Mouse (Mus musculus): ENCODE results near the gene Cic.
"Not testable (repeated sequence)": the region's sequence is repeated elsewhere in the genome, so short reads cannot be mapped to it uniquely, and the experiment has no call there.

Cic gene

GRCm38 (mm10) chr7:25244562-25245369 is 22.7 kb upstream of the Cic start:
- DNase-seq: no peak

GRCm38 (mm10) chr7:25246079-25246758 is 21.3 kb upstream of the Cic start:
- DNase-seq: peak; percentile 68

- DNase-seq: no peak
Observed at GRCm38 (mm10) chr7:25246759-25247137, 20.8 kb upstream of the Cic start.

GRCm38 (mm10) chr7:25247498-25247897 is 20.0 kb upstream of the Cic start:
- DNase-seq: no peak

GRCm38 (mm10) chr7:25248018-25248647 is 19.4 kb upstream of the Cic start:
- no peak for DNase-seq

GRCm38 (mm10) chr7:25248846-25249313 is 18.6 kb upstream of the Cic start:
- DNase-seq: no peak

GRCm38 (mm10) chr7:25249314-25250140 is 18.0 kb upstream of the Cic start:
- DNase-seq: peak; percentile 83

- peak; percentile 96 for DNase-seq
Observed at GRCm38 (mm10) chr7:25250141-25250972, 17.1 kb upstream of the Cic start, which contains the start of gene Erf. Gene Erf (minus strand): TSS chr7:25250761.

GRCm38 (mm10) chr7:25251071-25251791 is 16.3 kb upstream of the Cic start:
- DNase-seq: peak; percentile 52

GRCm38 (mm10) chr7:25251822-25252221 is 15.7 kb upstream of the Cic start:
- DNase-seq: no peak

GRCm38 (mm10) chr7:25261896-25262295 is 5.6 kb upstream of the Cic start:
- DNase-seq: no peak

- DNase-seq: no peak
Observed at GRCm38 (mm10) chr7:25263968-25264870, 3.3 kb upstream of the Cic start.

- DNase-seq: not testable (repeated sequence)
Observed at GRCm38 (mm10) chr7:25265743-25266142, 1.8 kb upstream of the Cic start.

- DNase-seq: no peak
Observed at GRCm38 (mm10) chr7:25266180-25266962, 1.1 kb upstream of the Cic start.

GRCm38 (mm10) chr7:25267751-25268463 is 403 bp downstream of the Cic start:
- peak; percentile 98 for DNase-seq

GRCm38 (mm10) chr7:25268588-25268987 is 1.1 kb downstream of the Cic start:
- no peak for DNase-seq

- DNase-seq: no peak
Observed at GRCm38 (mm10) chr7:25269029-25269428, 1.5 kb downstream of the Cic start.

- no peak for DNase-seq
Observed at GRCm38 (mm10) chr7:25269545-25270271, 2.2 kb downstream of the Cic start.

Measured in kidney, adult 18-20 months (tissue).